Mouse (Mus musculus) spleen, adult 10 weeks (tissue): Measurements from ENCODE around the gene Art1. TPM values are rescaled to one million over a fixed set of nuclear protein-coding genes. Genes with fewer than 3 reads are reported as not detected.

Experiments used
- polyA plus RNA-seq: library from polyadenylated mRNA; stranded (reverse); fragments of 350-450 nt; fragmentation: Illumina TruSeq; extraction: RNeasy Lipid Tissue Mini Kit (QIAGEN cat#74804); gene quantifications from one replicate; pipeline ENCODE4 v1.2.3, GENCODE M21; 2015; ENCODE audit warnings: low replicate concordance; ENCODE audit not compliant: insufficient read depth

Gene Art1
- polyA plus RNA-seq = not detected

DNA sequence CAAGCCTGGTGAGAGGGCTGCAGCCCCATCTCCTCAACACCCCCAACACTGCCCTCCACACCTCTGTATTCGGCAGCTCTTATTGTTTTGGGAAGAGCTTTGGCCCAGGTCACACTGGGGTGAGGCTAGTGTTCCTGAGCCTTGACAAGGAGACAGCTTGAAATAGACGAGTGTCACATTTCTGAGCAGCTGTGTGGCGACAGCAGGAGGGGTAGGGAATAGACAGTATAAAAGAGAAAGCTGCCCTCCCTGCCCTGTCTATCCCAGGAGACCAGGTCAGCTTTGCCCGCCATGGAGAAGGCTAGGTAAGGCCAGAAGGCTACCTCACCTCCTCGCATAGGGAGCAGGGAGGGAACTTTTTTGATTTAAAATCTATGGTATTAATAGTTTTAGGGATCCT, at the start of gene Art1:
Gene Art1 (plus strand): TSS at position 257 of the 400 bp plus-strand sequence.

GRCm38 (mm10) chr7:102065046-102065891, 36.3 kb upstream of the Art1 start, which contains the start of the genes Rnf121, Xndc1 and Xntrpc:
TSS of gene Rnf121 (minus strand) at chr7:102065469.
TSS of gene Xndc1 (plus strand) at chr7:102065511.
TSS of gene Xntrpc (plus strand) at chr7:102065713.

DNA sequence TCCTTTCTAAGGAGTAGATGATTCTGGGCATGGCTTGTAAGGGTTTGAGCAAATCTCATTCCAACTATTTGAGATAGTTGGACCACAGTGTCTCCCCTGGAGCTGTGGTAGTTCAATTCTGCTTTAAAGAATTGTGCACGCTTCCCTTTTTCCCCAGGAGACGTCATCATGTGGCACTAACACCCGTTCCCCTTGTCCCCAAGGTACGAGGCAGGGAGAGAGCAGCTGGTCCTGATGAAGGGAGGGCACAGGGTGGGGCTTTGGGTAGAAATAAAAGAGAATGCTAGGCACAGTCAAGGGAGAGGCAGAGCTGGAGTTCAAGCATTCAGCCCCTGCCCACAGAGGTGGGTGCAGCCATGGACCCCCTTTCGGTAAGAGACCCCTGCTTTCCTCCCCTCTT, 18.7 kb upstream of the Art1 start, which contains the start of gene Trpc2:
Gene Trpc2 (plus strand): TSS at position 301 of the 400 bp plus-strand sequence.

GRCm38 (mm10) chr7:102109171-102109570, 7.6 kb downstream of the Art1 start, which contains the start of gene Art5:
TSS of gene Art5 (minus strand) at chr7:102109489.

DNA sequence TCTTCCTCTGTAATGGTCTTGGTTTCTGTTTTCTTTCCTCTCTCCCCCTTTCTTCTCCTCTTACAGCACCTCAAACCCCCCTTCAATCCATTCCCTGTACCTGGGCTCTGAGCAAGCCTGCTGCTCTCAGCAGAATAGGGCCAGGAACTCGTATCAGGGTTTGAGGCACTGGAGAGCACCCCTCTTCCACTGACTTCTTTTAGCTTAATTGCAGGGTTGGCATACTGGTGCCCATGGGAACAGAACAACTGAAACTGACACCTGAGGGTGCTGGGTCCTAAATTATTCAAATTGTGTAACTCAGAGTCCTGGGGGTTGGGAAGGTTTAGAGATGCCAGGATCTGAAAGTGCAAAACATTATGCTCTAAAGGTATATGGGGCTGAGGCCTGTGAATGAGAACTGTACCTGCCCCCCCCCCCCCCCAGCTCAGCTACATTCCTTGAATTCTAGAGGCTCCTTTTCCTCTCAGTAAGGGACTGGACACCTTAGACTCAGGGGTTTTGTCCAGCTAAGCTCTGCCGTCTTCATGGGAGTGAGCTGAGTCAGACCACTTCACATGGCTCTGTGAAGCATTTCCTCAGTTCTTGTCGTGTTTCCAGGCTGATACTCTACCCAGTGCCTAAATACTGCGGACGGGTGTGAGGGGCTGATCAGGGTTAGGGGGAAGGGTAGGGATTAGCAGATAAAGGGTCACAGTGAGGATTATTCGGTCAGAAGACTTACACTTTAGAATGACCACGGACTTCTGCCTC, 15.2 kb downstream of the Art1 start, which contains the start of gene Chrna10:
Gene Chrna10 (minus strand): TSS at position 250 of the 753 bp plus-strand sequence.

Other genes starting within 250 kb of the Art1 start
- 0.70 TPM for gene Folr2, start 244.5 kb upstream of the Art1 start, polyA plus RNA-seq
- 54.4 TPM for gene Anapc15, start 238.0 kb upstream of the Art1 start, polyA plus RNA-seq
- not detected for gene Folr1, start 231.0 kb upstream of the Art1 start, polyA plus RNA-seq
- 50.3 TPM for gene Lamtor1, start 195.8 kb upstream of the Art1 start, polyA plus RNA-seq
- not detected for gene Tomt, start 195.4 kb upstream of the Art1 start, polyA plus RNA-seq
- gene Lrrc51, start 167.8 kb upstream of the Art1 start, polyA plus RNA-seq = 3.0 TPM
- 165 TPM for gene Numa1, start 167.6 kb upstream of the Art1 start, polyA plus RNA-seq
- 37.4 TPM for gene Il18bp, start 83.1 kb upstream of the Art1 start, polyA plus RNA-seq
- gene Rnf121, start 36.3 kb upstream of the Art1 start, polyA plus RNA-seq = 23.6 TPM
- 54.1 TPM for gene Xndc1, start 36.2 kb upstream of the Art1 start, polyA plus RNA-seq
- 1.5 TPM for gene Xntrpc, start 36.0 kb upstream of the Art1 start, polyA plus RNA-seq
- gene Trpc2, start 18.6 kb upstream of the Art1 start, polyA plus RNA-seq = not detected
- not detected for gene Art5, start 7.7 kb downstream of the Art1 start, polyA plus RNA-seq
- gene Chrna10, start 15.1 kb downstream of the Art1 start, polyA plus RNA-seq = not detected
- 47.2 TPM for gene Nup98, start 108.4 kb downstream of the Art1 start, polyA plus RNA-seq
- 53.8 TPM for gene Pgap2, start 108.5 kb downstream of the Art1 start, polyA plus RNA-seq
- 113 TPM for gene Rhog, start 154.3 kb downstream of the Art1 start, polyA plus RNA-seq
- gene Stim1, start 166.1 kb downstream of the Art1 start, polyA plus RNA-seq = 39.5 TPM